In genomic region chr16:59639102-59639691, GRCm38 (mm10) we compare ENCODE assay signal across 8 mouse cellular contexts. TPM values are rescaled to one million over a fixed set of nuclear protein-coding genes. Genes with fewer than 3 reads are reported as not detected.
DNase-seq lines count a peak whose midpoint lies in the region; ATAC-seq and TF ChIP-seq lines count a peak whose summit lies in the region.

Gene Arl6 (minus strand): TSS chr16:59639391.

- TF ChIP-seq POLR2A in cerebellum, adult 2 months (IDR thresholded peaks at IDR 0.05; ENCODE audit: borderline replicate concordance, insufficient read depth, low read length): peak; percentile 54; the same call in 1 of the 2 replicates

- no peaks in the 10 kb centered on the region for H3K9me3 ChIP-seq in G1E (replicated peaks)
- H3K9me3 ChIP-seq in forebrain, embryonic 16.5 days (ENCODE audit: control insufficient read depth, low read length): no peaks in the 10 kb centered on the region
- H3K9me3 ChIP-seq in liver, postnatal 0 days (ENCODE audit: low read length): no peaks in the 10 kb centered on the region
- no peaks in the 10 kb centered on the region for H3K9me3 ChIP-seq in neural tube, embryonic 13.5 days

- peak within 1 kb of the TSS; percentile 72 for H3K4me3 ChIP-seq in G1E (ENCODE audit: low read depth, low read length)
- H3K4me3 ChIP-seq in cerebellum, adult 2 months (replicated peaks; ENCODE audit: insufficient read depth, low read depth, low read length): peak within 1 kb of the TSS; percentile 86
- H3K4me3 ChIP-seq in forebrain, embryonic 16.5 days (replicated peaks; ENCODE audit: low read length): peak within 1 kb of the TSS; percentile 89
- peak within 1 kb of the TSS; percentile 54 for H3K4me3 ChIP-seq in liver, postnatal 0 days (ENCODE audit: low read depth, low read length)
- H3K4me3 ChIP-seq in neural tube, embryonic 13.5 days: peak within 1 kb of the TSS; percentile 77

- peak; percentile 79 for ATAC-seq in G1E (ENCODE audit: extremely low read depth, insufficient number of reproducible peaks, low FRiP score, poor library complexity, severe bottlenecking)
- ATAC-seq in forebrain, embryonic 16.5 days: peak; percentile 98
- ATAC-seq in liver, postnatal 0 days: peak; percentile 99
- peak; percentile 98 for ATAC-seq in neural tube, embryonic 13.5 days (ENCODE audit: low read depth)

- TF ChIP-seq CTCF in G1E (IDR thresholded peaks at IDR 0.05; ENCODE audit: low read depth, low read length): no peak
- TF ChIP-seq CTCF in cerebellum, adult 2 months (IDR thresholded peaks at IDR 0.05; ENCODE audit: borderline replicate concordance, insufficient read depth, low read depth, low read length): no peak
- TF ChIP-seq CTCF in liver, postnatal 0 days (IDR thresholded peaks at IDR 0.05; ENCODE audit: low read depth): no peak

- TF ChIP-seq EP300 in liver, postnatal 0 days (IDR thresholded peaks at IDR 0.05; ENCODE audit: low read depth): no peak

- H3K27ac ChIP-seq in cerebellum, adult 2 months (ENCODE audit: insufficient read depth, low read length): peak within 1 kb of the TSS; percentile 88
- peak within 1 kb of the TSS; percentile 100 for H3K27ac ChIP-seq in forebrain, embryonic 16.5 days (ENCODE audit: low read length)
- peak within 1 kb of the TSS; percentile 73 for H3K27ac ChIP-seq in liver, postnatal 0 days (ENCODE audit: low read depth)
- H3K27ac ChIP-seq in neural tube, embryonic 13.5 days (replicated peaks): peak within 1 kb of the TSS; percentile 99

- peak within 1 kb of the TSS; percentile 91 for H3K9ac ChIP-seq in forebrain, embryonic 16.5 days (replicated peaks; ENCODE audit: low read depth, low read length)
- H3K9ac ChIP-seq in liver, postnatal 0 days (replicated peaks): peak within 1 kb of the TSS; percentile 63
- H3K9ac ChIP-seq in neural tube, embryonic 13.5 days: peak within 1 kb of the TSS; percentile 80

- H3K36me3 ChIP-seq in G1E (replicated peaks): peaks cover 4% of the 10 kb centered on the region
- H3K36me3 ChIP-seq in forebrain, embryonic 16.5 days (ENCODE audit: control insufficient read depth, insufficient read depth): no peaks in the 10 kb centered on the region
- no peaks in the 10 kb centered on the region for H3K36me3 ChIP-seq in liver, postnatal 0 days (replicated peaks; ENCODE audit: insufficient read depth, low read length)
- H3K36me3 ChIP-seq in neural tube, embryonic 13.5 days: no peaks in the 10 kb centered on the region

- DNase-seq in G1E (ENCODE audit: low spot score): peak; percentile 63
- DNase-seq in cerebellum, adult 2 months: peak; percentile 94 to 96
- DNase-seq in heart, postnatal 25 days (ENCODE audit: low spot score): peak; percentile 88
- DNase-seq in layer of hippocampus, adult 11-12 months (ENCODE audit: low spot score): peak; percentile 95
- DNase-seq in liver, postnatal 0 days: peak; percentile 92
- peak; percentile 95 for DNase-seq in telencephalon, adult 2 months (ENCODE audit: low read depth, low spot score)

- peaks cover 26% of the 10 kb centered on the region for H3K4me1 ChIP-seq in G1E (ENCODE audit: insufficient read depth, low read depth, low read length)
- peaks cover 3% of the 10 kb centered on the region; the same call in 1 of the 2 replicates for H3K4me1 ChIP-seq in cerebellum, adult 2 months (ENCODE audit: control insufficient read depth, insufficient read depth, low read length)
- peaks cover 5% of the 10 kb centered on the region; the same call in 1 of the 2 replicates for H3K4me1 ChIP-seq in forebrain, embryonic 16.5 days (replicated peaks; ENCODE audit: control insufficient read depth, insufficient read depth, low read length)
- H3K4me1 ChIP-seq in liver, postnatal 0 days (ENCODE audit: insufficient read depth): peaks cover 5% of the 10 kb centered on the region
- peaks cover 13% of the 10 kb centered on the region for H3K4me1 ChIP-seq in neural tube, embryonic 13.5 days (replicated peaks)

- no peaks in the 10 kb centered on the region for H3K27me3 ChIP-seq in G1E (ENCODE audit: insufficient read depth, low read length)
- no peaks in the 10 kb centered on the region for H3K27me3 ChIP-seq in cerebellum, adult 2 months (ENCODE audit: control insufficient read depth, insufficient read depth, low read length)
- H3K27me3 ChIP-seq in forebrain, embryonic 16.5 days (replicated peaks; ENCODE audit: control insufficient read depth, insufficient read depth, low read length): peaks cover 2% of the 10 kb centered on the region; the same call in 1 of the 2 replicates
- 0 out of 2 replicates have a peak, but pooled peaks cover 2% of the 10 kb centered on the region for H3K27me3 ChIP-seq in liver, postnatal 0 days (ENCODE audit: insufficient read depth, low read length)
- H3K27me3 ChIP-seq in neural tube, embryonic 13.5 days: no peaks in the 10 kb centered on the region

- intact Hi-C loops in heart, postnatal 25 days (cut with DNase I): no loop called here

- WGBS in cerebellum, adult 2 months: under 1% methylated on average over 46 of the region's 46 CpGs
- under 1% methylated on average over 46 of the region's 46 CpGs for whole genome bisulfite sequencing in forebrain, embryonic 16.5 days
- WGBS in liver, postnatal 0 days (ENCODE audit: insufficient replicate concordance): under 1% methylated on average over 46 of the region's 46 CpGs
- WGBS in neural tube, embryonic 13.5 days: under 1% methylated on average over 46 of the region's 46 CpGs

- peak within 1 kb of the TSS; percentile 78 for H3K4me2 ChIP-seq in forebrain, embryonic 16.5 days (ENCODE audit: low read length)
- peak within 1 kb of the TSS; percentile 83 for H3K4me2 ChIP-seq in liver, postnatal 0 days (ENCODE audit: low read depth, low read length)
- H3K4me2 ChIP-seq in neural tube, embryonic 13.5 days: peak within 1 kb of the TSS; percentile 69

RNA-seq across cellular contexts. Expression of gene Arl6, which starts in this region (rescaled TPM):
- total RNA-seq in G1E (2014; fragmentation: Nextera tagmentation): 64.3 and 73.1 TPM in 2 replicates
- total RNA-seq in G1E (2017): 65.2 and 66.3 TPM in 2 replicates
- polyA plus RNA-seq in G1E (2012): 8.8 and 9.5 TPM in 2 replicates
- polyA plus RNA-seq in cerebellum, adult 2 months (2012; rRNA removed): 25.0 and 27.0 TPM in 2 replicates
- 48.2 and 49.6 TPM in 2 replicates for polyA plus RNA-seq in forebrain, embryonic 16.5 days (2015; fragmentation: Nextera tagmentation; extraction: Ambion mirVana)
- 1 to 10 TPM; 4.5 to 5.1 TPM for total RNA-seq in heart, postnatal 25 days (2021)
- polyA plus RNA-seq in liver, postnatal 0 days (2015; fragmentation: Nextera tagmentation; extraction: Ambion mirVana): 3.3 and 3.4 TPM in 2 replicates
- polyA plus RNA-seq in neural tube, embryonic 13.5 days (2015; fragmentation: Nextera tagmentation; extraction: Ambion mirVana): 46.7 and 48.8 TPM in 2 replicates

Comparison
In these comparisons a context has a peak if more than half of its experiments do, and no peak if none do; other contexts are left out.
1. Peak in every context shown above with its lines: DNase-seq, ATAC-seq, H3K4me3 ChIP-seq and H3K27ac ChIP-seq.
2. RNA of gene Arl6 (total RNA-seq): 64.3 to 73.1 TPM in G1E; 4.5 to 5.1 TPM in heart, postnatal 25 days; every median in the first group is over 10 times any median in the second.